Mouse (Mus musculus) heart, embryonic 15.5 days (tissue): ENCODE data around the gene Cep95. TPM values are rescaled to one million over a fixed set of nuclear protein-coding genes. Genes with fewer than 3 reads are reported as not detected.
"Not testable (repeated sequence)": the region's sequence is repeated elsewhere in the genome, so short reads cannot be mapped to it uniquely, and the experiment has no call there.

Experiments used
- ATAC-seq: fragments of 200-750 bp; cut with Nextera tagmentation; replicated peaks from 2 replicates; pipeline ENCODE4 v1.8.0; 2017; ENCODE audit warnings: low read depth, moderate TSS enrichment; ENCODE audit not compliant: insufficient number of reproducible peaks, insufficient read depth, low FRiP score
- H3K27ac ChIP-seq: fragments of 300-500 bp; sonication (generic); 2 replicates; pipeline ENCODE4 v1.5.1; 2015; ENCODE audit warnings: mild to moderate bottlenecking, inconsistent platforms
- H3K27me3 ChIP-seq: fragments of 300-500 bp; sonication (generic); 2 replicates; pipeline ENCODE4 v1.6.1; 2015; ENCODE audit warnings: inconsistent platforms
- H3K36me3 ChIP-seq: fragments of 300-500 bp; sonication (generic); 2 replicates; pipeline ENCODE4 v1.6.1; 2015; ENCODE audit warnings: mild to moderate bottlenecking, inconsistent platforms
- H3K4me1 ChIP-seq: fragments of 300-500 bp; sonication (generic); replicated peaks from 2 replicates; pipeline ENCODE4 v1.6.1; 2015; ENCODE audit warnings: inconsistent platforms
- H3K4me2 ChIP-seq: fragments of 300-500 bp; sonication (generic); 2 replicates; pipeline ENCODE4 v1.6.1; 2015; ENCODE audit warnings: inconsistent platforms, mild to moderate bottlenecking, moderate library complexity
- H3K4me3 ChIP-seq: fragments of 300-500 bp; sonication (generic); 2 replicates; pipeline ENCODE4 v1.5.1; 2015; ENCODE audit warnings: mild to moderate bottlenecking, inconsistent platforms
- H3K9ac ChIP-seq: fragments of 300-500 bp; sonication (generic); 2 replicates; pipeline ENCODE4 v1.6.1; 2015; ENCODE audit warnings: mild to moderate bottlenecking, inconsistent platforms
- H3K9me3 ChIP-seq: fragments of 300-500 bp; sonication (generic); replicated peaks from 2 replicates; pipeline ENCODE4 v1.6.1; 2016; ENCODE audit warnings: inconsistent platforms
- WGBS: fragments of 180-500 bp; shearing (Covaris S2); methylation state at CpG from one replicate; pipeline ENCODE4 v1.1.7; 2015; ENCODE audit warnings: mixed read lengths; 5-methylcytosine and 5-hydroxymethylcytosine counted together
- polyA plus RNA-seq: library from polyadenylated mRNA; unstranded; fragments of >200 nt; fragmentation: Nextera tagmentation; extraction: Ambion mirVana; gene quantifications from 2 replicates; pipeline ENCODE4 v1.2.1, GENCODE M21; 2015

Cep95 gene
- polyA plus RNA-seq = 12.7 and 14.8 TPM in 2 replicates

GRCm38 (mm10) chr11:106788775-106789459, at the start of gene Cep95, which contains the start of gene Ddx5:
TSS of gene Cep95 (plus strand) at chr11:106789252.
TSS of gene Ddx5 (minus strand) at chr11:106789185.
- Histone ChIP-seq H3K9me3 (no peaks in the 10 kb centered on the region), H3K27me3 (no peaks in the 10 kb centered on the region), H3K4me3 (peak within 1 kb of the TSS; percentile 87), H3K36me3 (peaks cover 38% of the 10 kb centered on the region), H3K4me1 (peaks cover 21% of the 10 kb centered on the region), H3K27ac (peak within 1 kb of the TSS; percentile 100), H3K9ac (peak within 1 kb of the TSS; percentile 99), H3K4me2 (peak within 1 kb of the TSS; percentile 73)
- peak; percentile 91 for ATAC-seq
- under 1% methylated on average over 58 of the region's 58 CpGs for WGBS

DNA sequence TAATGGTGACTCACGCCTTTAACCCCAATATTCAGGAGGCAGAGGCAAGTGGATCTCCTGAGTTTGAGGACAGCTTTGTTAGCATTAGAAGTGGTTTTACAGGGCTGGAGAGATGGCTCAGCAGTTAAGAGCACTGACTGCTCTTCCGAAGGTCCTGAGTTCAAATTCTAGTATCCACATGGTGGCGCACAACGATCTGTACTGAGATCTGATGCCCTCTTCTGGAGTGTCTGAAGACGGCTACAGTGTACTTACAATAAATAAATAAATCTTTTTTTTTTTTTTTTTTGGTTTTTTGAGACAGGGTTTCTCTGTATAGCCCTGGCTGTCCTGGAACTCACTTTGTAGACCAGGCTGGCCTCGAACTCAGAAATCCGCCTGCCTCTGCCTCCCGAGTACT, 48.3 kb upstream of the Cep95 start:
- ATAC-seq, H3K36me3 ChIP-seq, H3K9me3 ChIP-seq, H3K4me2 ChIP-seq, H3K27me3 ChIP-seq, H3K27ac ChIP-seq, H3K9ac ChIP-seq, H3K4me3 ChIP-seq: not testable (repeated sequence)
- 85% methylated on average over 5 of the region's 8 CpGs for WGBS
- peaks cover 11% of the 10 kb centered on the region for H3K4me1 ChIP-seq

DNA sequence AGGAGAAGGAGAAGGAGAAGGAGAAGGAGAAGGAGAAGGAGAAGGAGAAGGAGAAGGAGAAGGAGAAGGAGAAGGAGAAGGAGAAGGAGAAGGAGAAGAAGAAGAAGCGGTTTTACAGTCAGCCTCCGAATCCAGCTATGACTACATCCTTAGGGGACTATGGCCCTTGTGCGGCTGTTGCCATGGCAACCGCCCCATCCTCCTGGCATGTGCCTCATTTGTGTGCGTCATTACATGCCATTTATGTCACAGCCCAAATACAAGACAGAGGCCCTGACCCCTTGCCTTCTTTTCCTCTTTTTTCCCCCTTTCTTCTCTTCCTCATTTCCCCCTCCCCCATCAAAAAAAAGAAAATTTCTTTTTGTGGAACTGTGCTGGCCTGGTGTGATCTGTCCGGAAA, 47.8 kb upstream of the Cep95 start:
- Histone ChIP-seq H3K27me3 (no peaks in the 10 kb centered on the region), H3K9me3 (no peaks in the 10 kb centered on the region), H3K4me1 (peaks cover 11% of the 10 kb centered on the region), H3K36me3 (no peaks in the 10 kb centered on the region), H3K9ac (no peak overlapping the region), H3K4me3 (no peak overlapping the region), H3K4me2 (no peak overlapping the region), H3K27ac (no peak overlapping the region)
- no peak for ATAC-seq
- WGBS = 78% methylated on average over 6 of the region's 6 CpGs

DNA sequence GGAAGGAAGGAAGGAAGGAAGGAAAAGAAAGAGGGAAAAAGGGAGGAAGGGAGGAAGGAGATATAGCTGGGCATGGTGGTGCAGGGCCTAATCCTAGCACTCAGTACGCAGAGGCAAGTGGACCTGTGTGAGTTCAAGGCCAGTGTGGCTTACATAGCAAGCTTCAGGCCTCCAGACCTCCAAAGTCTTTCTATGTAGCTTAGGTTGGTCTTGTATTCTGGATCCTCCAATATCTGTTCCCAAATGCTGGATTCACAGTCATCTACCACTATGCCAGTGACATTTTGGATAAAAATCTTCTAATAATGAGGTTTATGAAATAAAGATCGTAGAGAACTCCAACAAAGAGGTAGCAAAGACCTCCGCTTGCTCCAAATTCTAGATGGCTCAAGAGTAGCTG, 47.2 kb upstream of the Cep95 start:
- no peak overlapping the region for H3K27ac ChIP-seq

GRCm38 (mm10) chr11:106742388-106742841, 46.6 kb upstream of the Cep95 start:
- no peaks in the 10 kb centered on the region for H3K36me3 ChIP-seq
- no peak overlapping the region for H3K27ac ChIP-seq
- no peak overlapping the region for H3K9ac ChIP-seq
- H3K27me3 ChIP-seq = no peaks in the 10 kb centered on the region
- peaks cover 2% of the 10 kb centered on the region for H3K4me1 ChIP-seq
- no peak overlapping the region for H3K4me3 ChIP-seq
- no peak for ATAC-seq
- WGBS = 34% methylated on average over 6 of the region's 6 CpGs
- no peaks in the 10 kb centered on the region for H3K9me3 ChIP-seq
- H3K4me2 ChIP-seq = no peak overlapping the region

More for the DNA sequence above, 47.2 kb upstream of the Cep95 start:
- Histone ChIP-seq H3K9me3 (no peaks in the 10 kb centered on the region), H3K4me1 (peaks cover 8% of the 10 kb centered on the region), H3K27me3 (no peaks in the 10 kb centered on the region), H3K36me3 (no peaks in the 10 kb centered on the region), H3K9ac (no peak overlapping the region), H3K4me3 (no peak overlapping the region), H3K4me2 (no peak overlapping the region)
- 90% methylated on average over 3 of the region's 3 CpGs for WGBS
- ATAC-seq = no peak

DNA sequence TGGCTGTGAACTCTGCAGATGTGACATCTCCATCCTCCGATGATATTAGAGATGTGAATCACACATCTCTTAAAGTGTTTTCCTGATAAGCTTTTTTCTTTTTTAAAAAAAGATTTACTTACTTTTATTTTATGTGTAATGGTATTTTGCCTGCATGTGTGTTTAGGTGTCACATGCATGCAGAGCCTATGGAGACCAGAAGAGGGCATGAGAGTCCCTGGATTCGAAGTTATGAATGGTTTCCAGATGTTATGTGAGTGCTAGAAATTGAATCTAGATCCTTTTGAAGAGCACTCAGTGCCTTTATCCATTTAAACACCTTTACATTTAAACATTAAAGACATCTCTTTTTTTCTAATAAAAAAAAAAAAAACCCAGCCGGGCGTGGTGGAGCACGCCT, 44.1 kb upstream of the Cep95 start:
- 88% methylated on average over 5 of the region's 5 CpGs for WGBS
- Histone ChIP-seq H3K9ac (no peak overlapping the region), H3K4me3 (no peak overlapping the region), H3K27ac (no peak overlapping the region), H3K9me3 (no peaks in the 10 kb centered on the region), H3K4me1 (no peaks in the 10 kb centered on the region), H3K36me3 (no peaks in the 10 kb centered on the region), H3K27me3 (no peaks in the 10 kb centered on the region), H3K4me2 (no peak overlapping the region)
- ATAC-seq = no peak

DNA sequence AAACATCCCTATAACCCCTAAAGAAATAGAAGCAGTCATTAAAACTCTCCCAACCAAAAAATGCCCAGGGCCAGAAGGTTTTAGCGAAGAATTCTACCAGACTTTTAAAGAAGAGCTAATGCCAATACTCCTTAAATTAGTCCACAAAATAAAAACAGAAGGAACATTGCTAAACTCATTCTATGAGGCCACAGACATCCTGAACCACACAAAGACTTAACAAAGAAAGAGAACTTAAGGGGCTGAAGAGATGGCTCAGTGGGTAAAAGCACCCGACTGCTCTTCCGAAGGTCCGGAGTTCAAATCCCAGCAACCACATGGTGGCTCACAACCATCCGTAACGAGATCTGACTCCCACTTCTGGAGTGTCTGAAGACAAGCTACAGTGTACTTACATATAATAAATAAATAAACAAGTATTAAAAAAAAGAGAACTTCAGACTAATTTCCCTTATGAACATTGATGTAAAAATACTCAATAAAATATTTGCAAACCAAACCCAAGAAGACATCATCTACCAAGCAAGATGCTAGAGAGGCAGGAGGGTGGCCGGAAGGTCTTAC, 39.4 kb upstream of the Cep95 start:
- not testable (repeated sequence) for H3K4me1 ChIP-seq, ATAC-seq, H3K36me3 ChIP-seq, H3K27ac ChIP-seq, H3K9me3 ChIP-seq, H3K27me3 ChIP-seq, H3K4me2 ChIP-seq, H3K4me3 ChIP-seq, H3K9ac ChIP-seq
- 88% methylated on average over 7 of the region's 7 CpGs for WGBS

- whole genome bisulfite sequencing = 70% methylated on average over 13 of the region's 13 CpGs
- Histone ChIP-seq H3K4me3 (0 out of 2 replicates have a peak within 1 kb of the TSS, but pooled peaks have one; percentile 9), H3K9ac (no peak within 1 kb of the TSS), H3K36me3 (no peaks in the 10 kb centered on the region), H3K4me1 (no peaks in the 10 kb centered on the region), H3K4me2 (0 out of 2 replicates have a peak within 1 kb of the TSS, but pooled peaks have one; percentile 15), H3K27me3 (no peaks in the 10 kb centered on the region), H3K27ac (peak within 1 kb of the TSS; percentile 48; the same call in 1 of the 2 replicates), H3K9me3 (no peaks in the 10 kb centered on the region)
- ATAC-seq = no peak
Observed at GRCm38 (mm10) chr11:106750121-106750751, 38.8 kb upstream of the Cep95 start, which contains the start of gene Pecam1. TSS of gene Pecam1 (minus strand) at chr11:106750628.

- Histone ChIP-seq H3K9ac (no peak within 1 kb of the TSS), H3K4me2 (0 out of 2 replicates have a peak within 1 kb of the TSS, but pooled peaks have one; percentile 15), H3K36me3 (no peaks in the 10 kb centered on the region), H3K4me3 (0 out of 2 replicates have a peak within 1 kb of the TSS, but pooled peaks have one; percentile 9), H3K27ac (peak within 1 kb of the TSS; percentile 48; the same call in 1 of the 2 replicates), H3K4me1 (no peaks in the 10 kb centered on the region), H3K9me3 (no peaks in the 10 kb centered on the region), H3K27me3 (no peaks in the 10 kb centered on the region)
- 68% methylated on average over 17 of the region's 17 CpGs for WGBS
- ATAC-seq = no peak
Observed at GRCm38 (mm10) chr11:106751039-106752018, 37.7 kb upstream of the Cep95 start, which contains the start of gene Milr1. TSS of gene Milr1 (plus strand) at chr11:106751226.

DNA sequence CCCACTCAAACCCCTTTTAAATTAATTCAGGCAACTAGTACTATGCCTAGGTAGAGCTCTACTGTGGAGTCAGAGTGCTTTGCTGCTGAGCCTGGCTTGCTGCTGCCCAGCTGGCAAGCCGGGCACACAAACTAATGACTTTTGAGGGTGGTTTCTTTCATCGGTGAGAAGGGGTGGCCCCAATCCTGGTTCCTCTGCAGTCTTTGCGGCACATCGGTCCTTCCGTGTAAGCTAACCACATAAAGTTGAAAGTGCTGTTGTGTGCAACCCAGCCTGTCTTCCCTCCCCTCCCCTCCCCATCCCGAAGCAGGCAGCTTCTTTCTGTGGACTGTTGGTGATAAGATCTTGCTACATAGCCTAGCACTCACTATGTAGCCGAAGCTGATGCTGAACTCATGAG, 36.9 kb upstream of the Cep95 start:
- Histone ChIP-seq H3K36me3 (no peaks in the 10 kb centered on the region), H3K27ac (peak overlapping the region; percentile 48; the same call in 1 of the 2 replicates), H3K4me2 (no peak overlapping the region), H3K4me1 (no peaks in the 10 kb centered on the region), H3K27me3 (no peaks in the 10 kb centered on the region), H3K9me3 (no peaks in the 10 kb centered on the region), H3K9ac (no peak overlapping the region), H3K4me3 (no peak overlapping the region)
- WGBS = 57% methylated on average over 7 of the region's 7 CpGs
- ATAC-seq = no peak
